Mouse (Mus musculus) right cerebral cortex, postnatal 4 days (tissue): ENCODE measurements around the gene Bmp10.

ENCODE experiments used
- DNase-seq: peaks from one replicate; pipeline ENCODE4 v3.0.0-alpha.2; 2022

Gene Bmp10

DNA sequence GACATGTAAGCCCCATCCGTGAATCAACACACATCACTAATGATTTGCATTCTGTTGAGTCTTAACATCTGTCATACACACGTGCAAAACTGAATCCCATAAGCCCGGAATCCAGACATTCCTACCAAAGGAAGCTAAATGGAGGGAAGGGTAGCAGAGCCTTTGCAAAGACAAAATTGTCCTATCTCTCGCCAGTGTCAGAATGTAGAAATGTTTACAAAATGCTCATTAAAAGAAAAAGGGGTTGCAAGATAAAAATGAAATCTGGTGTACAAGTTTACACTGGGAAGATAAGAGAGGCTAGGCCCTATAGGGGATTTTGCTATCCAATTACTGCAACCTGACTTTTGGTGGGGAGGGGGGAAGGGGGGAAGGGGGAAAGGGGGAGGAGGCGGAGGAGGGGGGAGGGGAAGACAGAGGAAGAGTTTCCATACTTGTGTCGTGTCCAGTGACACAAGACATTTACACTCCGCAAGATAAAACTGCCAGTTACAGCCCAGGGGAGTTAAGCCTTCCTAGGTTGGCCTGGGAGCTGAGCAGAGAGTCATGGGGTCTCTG, at the start of gene Bmp10:
Bmp10 (plus strand) TSS at position 508 of the 558 bp plus-strand sequence.
- DNase-seq, result no peak

DNA sequence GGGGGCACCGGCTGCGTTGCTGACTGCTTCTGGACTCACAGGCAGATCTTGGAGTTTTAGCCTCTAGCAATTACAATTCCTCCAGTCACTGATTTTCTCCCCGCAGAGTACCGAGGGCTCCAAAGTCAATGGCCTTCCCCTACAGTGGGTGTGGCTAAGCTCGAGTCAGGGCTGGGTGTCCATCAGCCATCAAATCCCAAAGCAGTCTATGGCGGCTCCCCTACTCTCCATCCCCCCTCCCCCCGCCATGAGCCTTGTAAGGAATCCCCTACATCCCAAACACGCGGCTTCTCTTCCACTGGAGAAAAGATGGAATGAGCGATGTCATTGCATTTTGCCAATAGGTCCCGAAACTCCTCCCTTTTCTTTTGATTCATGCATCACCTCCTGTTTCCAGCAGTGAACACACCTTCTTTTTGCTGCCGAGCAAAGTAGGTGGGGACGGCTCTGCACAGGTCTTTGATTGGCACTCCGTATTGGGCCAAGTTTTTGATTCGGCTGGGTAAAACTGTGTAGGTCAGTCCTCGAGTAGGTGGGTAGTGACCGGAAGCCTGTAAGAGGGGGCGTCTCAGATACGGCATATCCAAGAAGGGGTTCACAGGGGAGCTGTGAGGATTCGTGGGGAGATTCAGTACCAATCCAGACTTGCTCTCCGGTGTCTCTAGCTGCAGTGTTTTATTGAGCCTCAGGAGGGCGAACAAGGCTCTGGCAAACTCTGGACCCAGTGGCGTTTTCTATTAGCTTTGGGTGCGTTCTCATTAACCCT, 44.7 kb upstream of the Bmp10 start:
- DNase-seq, result peak; percentile 28

DNA sequence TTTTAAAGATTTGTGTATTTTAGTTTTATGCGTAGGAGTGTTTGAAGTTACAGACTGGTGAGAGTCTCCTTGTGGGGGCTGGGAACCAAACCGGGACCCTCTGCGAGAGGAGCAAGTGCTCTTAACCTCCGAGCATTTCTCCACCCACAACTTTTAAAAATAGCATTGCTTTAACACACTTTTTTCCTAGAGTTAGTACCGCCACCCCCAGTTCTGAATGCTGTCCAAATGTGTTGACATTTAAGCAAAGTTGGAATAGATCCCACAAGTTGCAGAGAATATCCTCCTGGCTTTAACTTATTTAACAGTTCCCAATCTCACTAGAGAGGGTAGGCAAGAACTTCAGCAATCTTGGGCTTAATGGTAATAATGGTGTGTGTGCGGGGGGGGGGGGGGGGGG, 44.0 kb upstream of the Bmp10 start:
- DNase-seq, result no peak

DNA sequence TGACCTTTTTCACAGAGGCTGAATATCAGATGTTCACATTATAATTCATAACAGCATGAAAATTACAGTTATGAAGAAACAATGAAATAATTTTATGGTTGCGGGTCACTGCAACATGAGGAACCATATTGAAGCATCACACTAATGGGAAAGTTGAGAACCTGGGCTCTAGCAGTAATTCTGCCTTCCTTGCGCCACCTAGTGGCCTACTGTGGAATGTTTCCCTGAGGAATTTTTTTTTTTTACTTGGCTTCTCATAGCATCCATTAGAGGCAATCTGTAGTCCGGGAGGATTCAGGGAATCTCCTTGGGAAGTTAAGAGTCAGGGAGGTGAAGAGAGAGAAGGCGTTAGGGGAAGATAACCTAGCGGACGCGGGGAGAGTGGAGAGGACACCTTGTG, 42.6 kb upstream of the Bmp10 start:
- DNase-seq, result peak; percentile 77

DNA sequence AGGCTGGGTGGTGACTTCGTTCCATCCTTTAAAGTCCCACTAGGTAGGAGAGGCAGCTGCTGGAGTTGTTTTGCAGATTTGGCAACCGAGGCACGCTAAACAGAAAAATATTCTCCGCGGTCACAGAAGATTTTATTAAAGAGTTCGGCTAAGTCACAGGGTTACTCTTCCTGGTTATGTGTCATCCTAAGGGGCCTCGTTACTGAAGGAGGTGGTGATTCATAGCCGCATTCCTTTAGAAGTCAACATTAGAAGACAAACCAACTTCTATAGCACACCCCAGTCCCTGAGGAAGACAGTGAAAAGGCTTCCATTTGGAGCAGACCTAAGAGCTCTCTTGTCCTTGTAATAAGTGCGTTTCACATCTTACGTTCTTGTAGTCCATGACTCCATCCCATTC, 42.1 kb upstream of the Bmp10 start:
- DNase-seq, result no peak

DNA sequence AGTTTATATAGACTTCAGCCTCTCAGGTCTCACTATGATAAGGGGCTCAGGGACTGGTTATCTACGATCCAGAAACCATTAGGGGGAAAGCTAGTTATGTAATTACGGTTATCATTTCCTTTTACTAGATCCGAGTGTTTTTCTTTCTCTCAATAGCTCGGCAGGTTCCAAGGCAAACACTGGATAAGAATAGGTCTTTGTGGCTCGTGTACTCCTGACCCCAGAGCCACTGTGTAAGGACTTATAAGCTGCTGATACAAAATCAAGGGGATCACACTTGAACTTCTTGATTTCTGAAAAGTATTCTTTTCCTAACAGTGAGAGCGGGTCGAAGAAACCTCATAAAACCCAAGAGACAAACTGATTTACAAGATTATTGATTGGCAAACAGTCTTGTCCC, 39.9 kb upstream of the Bmp10 start, which contains the start of gene Gkn3:
Gkn3 (minus strand) TSS at position 59 of the 400 bp plus-strand sequence.
- no peak for DNase-seq

DNA sequence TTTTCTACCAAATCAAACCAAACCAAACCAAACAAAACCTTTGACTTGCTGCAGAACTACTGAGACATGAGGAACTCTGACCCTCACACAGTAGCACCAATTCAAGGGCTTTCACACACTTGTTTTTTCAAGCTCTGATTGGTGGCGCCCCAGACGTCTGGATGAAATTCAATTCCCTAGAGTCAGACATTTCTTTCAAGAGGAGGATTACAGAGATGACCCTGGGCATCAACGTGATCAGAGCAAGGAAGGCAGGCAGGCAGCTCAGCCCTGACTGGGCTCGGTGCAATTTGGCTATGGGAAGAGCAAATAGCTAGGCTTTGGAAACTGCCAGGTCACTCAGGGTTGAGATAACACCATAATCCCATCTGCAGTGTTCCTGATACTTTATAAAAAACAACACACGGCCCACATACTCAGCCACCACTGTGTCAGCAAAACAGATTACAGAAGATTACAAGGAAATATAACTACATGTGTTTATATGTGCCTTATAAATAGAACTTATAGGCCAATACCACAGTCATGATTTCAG, 39.3 kb upstream of the Bmp10 start:
- no peak for DNase-seq

DNA sequence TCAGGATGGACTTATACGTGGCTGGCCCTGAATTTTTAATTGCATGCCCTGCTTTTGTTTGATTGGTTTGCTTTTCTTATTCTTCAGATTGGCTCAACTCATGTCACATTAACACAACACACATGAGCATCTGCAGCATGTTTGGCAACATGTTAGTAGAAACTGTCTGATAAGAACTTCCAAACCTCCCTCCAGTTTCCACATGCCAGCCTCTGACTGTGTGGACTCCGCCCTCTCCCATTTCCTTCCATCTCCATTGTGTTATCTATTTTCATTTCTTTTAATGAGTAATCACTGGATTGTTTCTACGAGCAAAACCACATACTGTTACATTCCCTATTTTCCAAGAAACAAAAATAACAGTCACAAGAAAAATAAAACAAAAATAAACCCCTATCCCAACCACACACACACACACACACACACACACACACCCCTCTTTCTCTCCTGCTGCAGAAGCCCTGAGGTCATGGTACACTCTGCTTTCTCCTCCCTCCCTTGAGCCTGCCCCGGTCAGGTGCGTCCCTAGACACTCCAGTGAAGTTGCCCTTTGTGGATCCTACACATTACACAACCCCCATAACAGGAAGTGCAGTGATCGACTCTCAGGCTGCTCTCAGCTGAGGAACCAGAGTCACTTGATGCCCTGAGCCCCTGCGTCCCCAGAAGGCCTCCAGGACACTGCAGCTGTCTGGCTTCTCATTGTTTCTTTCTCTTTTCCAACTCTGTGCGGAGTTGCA, 35.2 kb upstream of the Bmp10 start:
- no peak for DNase-seq

DNA sequence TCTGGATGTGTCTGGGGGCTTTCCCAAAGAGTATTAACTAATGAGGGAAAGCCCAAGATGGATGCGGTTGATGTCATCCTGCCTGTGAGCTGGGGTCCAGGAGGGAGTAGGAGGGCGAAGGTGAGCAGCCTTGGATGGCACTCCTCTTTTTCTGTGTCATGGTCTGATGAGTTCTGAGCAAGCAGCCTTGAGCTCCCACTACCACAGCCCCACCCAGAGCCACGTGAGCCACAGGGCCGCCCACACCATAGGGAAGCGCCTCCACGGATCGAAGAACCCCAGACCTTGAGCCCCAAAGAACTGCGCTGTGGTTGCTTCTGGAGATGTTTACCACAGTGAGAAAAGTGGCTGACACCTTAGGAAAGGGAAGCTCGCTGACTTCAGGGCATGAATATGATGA, 34.0 kb upstream of the Bmp10 start:
- DNase-seq, result no peak

DNA sequence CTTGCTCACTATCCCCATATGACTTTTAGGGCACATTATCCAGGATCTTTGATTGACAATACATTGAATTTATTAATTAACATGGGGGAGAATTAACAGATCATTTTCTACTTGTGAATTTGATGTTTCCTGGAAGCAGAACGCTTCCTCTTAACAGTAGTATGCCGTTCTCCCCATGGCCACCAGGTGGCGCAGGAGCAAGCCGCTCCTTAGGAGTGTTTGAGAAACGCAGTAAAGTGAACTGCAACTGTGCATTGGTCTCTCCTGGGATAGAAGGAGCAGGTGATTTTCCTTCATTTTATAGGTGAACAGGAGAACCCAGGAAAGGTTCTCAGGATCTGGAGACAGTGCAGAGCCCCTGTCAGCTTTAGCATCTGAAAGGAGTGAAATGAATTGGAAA, 29.7 kb upstream of the Bmp10 start:
- peak; percentile 90 for DNase-seq

DNA sequence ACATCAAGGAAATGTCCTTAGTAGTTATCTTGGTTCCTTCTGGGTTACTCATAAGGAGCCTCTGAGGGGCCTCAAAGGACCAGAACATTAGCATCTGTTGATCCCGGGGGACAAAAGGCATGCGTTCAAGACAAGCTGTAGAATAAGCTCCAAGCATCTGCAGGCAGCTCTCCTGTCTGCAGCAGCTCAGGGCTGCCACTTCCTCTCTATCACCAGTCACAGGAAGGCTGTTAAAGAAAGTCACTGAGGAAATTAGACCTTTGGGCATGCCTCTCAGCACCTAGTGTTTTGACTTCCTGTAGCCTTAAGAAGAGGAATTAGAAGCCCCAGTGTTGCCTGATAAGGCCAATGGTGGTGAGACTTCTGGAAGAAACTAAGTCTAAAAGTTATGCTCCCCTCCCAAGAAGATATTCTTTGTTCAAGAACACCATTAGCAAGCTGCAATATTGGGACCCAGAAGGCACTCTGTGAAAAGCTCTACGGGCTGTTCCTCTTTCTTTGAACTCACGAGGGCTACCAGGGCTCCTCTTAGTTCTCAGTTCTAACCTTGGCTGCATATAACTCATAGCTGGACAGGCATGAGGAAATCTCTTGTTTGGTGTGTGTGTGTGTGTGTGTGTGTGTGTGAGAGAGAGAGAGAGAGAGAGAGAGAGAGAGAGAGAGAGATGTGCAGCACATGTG, 28.8 kb upstream of the Bmp10 start:
- DNase-seq, result no peak

DNA sequence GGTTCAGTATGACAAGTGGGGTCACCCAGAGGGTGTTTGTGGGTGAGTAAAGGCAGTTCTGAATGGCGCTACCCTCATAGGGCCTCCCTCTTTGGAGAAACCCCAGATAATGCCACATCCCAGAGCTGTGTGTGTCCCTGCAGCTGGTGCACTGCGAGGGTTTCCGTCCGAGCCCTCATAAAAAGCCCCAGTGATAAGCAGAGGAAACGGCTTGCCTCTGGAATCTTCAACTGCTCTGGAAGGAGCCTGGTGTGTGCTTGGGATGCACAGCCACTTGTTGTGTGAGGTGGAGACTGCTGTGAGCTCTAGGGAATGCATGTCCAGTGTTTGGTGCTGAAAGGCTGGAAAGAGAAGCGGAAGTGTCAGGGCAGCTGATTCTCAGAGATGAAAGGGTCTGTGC, 27.3 kb upstream of the Bmp10 start:
- DNase-seq, result no peak

DNA sequence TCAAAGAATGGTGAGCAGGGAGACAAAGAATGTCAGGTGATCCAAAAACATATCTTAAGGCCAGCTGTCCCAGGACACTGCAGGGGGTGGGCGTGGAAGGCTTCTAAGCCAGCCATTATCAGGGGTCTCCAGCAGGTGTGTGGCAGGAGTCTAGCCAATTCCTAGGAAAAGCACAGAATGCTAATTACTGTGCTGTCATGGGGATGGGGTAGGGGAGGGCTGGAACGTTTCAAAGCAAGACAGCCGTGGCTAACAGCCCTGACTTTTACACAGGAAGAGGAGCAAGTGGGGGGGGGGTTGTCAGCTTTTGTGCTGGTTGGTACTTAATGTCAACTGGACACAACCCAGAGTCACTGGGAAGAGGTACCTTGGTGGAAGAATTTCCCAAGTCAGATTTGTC, 16.8 kb upstream of the Bmp10 start:
- DNase-seq, result no peak

DNA sequence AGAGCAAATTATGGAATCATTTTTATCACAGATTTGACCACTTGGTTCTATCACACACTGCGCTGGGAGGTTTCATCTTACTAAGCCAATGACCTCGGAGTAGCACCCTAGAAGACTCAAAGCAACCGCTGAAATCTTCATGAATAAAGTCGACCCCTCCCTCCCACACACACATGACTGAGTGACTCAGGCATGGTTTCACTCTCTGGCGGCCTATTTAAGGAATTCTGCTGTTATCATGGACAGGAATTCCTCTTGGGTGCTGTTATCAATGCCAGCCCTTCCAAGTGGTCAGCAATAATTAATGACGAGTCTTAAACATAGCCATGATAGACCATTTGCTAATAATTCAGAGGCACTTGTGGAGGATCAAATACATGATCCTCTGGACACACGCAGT, 6.5 kb upstream of the Bmp10 start:
- no peak for DNase-seq

DNA sequence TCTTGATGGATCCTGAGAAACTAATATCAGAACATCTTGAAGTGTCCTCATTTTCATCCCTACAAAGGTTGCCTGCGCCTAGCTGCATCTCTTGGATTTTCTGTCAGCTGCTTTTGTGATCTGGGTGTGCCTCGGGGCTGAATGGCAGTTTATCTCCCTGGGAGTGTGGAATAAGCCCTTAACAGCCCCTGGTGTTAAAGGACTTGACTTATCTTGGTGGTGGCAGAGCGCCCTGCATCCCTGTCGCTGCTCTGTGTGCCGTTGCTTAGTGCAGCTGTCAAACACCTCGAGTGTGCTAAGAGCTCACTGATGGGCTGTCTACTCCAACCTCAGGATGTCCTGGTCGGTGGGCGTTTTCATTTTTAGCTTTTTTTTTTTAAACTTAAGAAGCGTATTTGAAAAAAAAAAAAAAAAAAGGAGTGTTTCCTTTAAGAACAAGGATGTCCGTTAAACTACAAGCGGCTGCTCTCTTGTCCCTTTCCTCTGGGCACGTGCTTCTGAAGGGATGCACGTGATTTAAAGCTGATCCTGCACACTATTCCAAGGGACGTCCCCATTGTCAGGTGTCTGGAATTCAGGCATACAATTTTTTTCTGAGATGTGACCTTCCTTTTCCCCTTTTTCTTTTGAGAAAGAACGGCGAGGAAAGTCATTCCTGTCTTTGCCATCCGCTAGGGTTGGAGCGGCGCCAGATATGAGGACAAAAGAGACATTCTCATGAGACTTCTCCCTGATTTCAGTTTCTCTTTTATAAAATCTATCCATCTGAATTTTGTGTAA, 4.6 kb upstream of the Bmp10 start:
- peak; percentile 65 for DNase-seq

DNA sequence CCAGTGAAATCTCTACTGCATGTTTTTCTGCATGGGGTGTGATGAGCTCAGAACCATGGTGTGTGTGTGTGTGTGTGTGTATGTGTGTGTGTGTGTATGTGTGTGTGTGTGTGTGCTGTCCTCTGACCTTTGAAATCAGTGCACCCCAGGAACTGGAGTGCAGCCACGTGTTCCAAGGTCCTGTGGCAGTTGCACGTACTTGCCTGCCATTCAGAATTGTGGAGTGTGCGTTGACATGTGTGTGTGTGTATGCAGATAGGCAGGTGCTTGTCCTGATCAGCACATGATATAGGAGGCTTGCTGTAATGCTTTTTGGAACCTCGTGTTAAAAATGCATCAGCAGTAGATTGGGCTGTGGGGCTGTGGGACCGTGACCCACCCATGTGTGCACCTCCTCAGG, 1.8 kb upstream of the Bmp10 start:
- DNase-seq, result no peak

DNA sequence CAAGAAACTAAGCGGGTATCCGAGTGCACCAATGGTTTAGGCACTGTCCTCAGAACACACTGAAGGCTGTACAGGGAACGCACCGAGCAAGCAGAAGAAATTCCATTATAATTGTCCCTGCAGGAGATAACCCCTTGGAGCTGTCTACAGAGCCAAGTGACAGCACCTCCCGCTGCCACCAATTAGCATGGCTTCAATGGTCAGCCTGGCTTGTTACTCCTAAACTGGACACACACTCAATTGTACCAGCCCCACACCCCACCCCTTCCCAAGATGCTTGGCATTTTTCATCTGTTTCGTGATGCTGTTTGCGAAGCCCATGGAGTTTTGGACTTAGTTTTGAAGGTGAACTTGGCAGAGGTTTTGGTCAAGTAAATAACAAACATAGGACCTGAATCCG, 1.2 kb upstream of the Bmp10 start:
- DNase-seq, result no peak

DNA sequence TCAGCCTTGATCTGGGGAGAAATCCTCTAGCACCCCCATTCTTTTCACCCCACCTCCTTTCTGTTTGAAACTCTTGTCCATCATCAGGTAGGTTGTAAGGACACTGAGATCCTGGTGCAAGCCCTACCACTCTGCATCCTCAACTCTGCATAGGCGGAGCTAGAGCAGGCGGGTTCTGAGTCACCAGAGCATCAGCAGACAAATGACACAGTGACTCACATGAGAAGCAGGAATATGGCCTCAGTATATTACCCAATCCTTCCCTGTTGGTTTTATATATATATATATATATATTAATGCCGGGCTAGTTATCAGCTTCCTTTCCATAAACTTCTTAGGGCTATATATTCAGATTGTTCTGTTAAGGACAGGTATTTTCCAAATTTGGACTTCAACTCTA, 7.0 kb downstream of the Bmp10 start:
- DNase-seq, result no peak

DNA sequence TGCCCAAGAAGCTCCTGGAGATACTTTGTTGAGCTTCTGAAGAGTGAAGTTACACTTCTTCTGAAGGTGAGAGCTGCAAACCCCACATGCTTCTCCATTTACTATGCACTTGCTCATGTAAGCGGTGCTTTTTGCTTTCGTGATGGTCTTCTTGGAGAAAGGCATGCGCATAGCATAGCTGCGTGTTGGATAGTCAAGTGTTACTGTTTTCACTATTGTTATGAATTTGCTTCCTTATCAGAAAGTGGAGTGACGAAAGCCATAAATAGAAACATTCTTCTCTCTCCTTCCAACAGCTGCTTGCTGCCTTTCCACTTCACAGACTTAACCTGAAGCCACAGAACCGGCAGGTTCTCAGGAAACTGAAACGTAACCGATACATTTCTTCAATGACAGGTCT, 8.0 kb downstream of the Bmp10 start:
- DNase-seq, result no peak

DNA sequence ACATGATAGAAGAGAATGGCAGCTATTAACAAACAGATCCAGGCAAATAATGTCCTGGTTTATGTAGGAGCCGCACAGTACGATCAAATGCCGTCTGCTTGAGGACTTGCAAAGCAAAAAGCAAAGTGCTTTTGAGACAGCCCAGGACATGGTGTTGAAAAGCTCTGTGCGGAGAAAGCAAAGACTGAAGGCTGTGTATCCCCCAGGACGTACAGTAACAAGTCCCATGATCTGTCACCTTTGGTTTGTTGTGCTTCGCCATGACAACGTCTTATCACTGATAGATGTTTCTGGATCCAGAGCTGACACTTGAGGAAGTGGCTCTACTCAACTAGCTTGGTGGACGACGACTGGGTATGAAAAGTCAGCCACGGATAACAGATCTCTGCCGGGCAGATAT, 14.5 kb downstream of the Bmp10 start:
- no peak for DNase-seq

DNA sequence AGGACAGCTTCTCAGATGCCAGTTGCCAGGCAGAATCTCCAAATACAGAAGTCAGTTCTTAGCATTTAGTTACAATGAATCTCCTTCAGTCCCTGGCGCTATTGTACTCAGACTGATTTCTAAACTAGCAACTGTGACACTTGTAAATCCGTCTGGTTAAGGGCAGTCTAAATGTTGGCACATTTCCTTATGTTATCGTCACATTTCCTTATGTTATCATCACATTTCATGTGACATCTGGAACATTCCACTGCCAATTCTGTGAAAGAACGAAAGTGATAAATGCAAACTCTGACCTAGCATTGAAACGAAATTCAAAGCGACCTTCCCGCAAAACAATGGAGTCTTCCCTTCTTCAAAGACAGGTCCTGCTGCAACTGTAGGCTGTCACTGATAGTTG, 16.4 kb downstream of the Bmp10 start:
- no peak for DNase-seq

DNA sequence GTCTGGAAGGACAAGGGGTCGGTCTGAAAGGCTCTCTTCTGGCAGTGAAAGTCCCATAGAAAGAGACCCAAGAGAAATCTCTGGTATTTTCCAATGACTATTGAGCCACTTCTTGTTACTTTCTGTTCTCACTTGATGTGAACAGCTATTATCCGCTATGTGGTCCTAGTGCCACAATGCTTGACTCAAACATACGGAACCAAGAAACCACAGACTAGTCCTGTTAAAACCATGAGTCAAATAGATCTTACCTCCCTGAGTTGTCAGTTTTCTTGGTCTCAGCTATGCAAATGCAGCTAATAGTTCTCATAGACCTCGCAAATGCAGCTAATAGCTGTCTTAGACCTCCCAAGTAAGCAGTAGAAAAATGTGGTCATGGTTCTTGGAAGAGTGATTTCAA, 18.4 kb downstream of the Bmp10 start:
- no peak for DNase-seq

DNA sequence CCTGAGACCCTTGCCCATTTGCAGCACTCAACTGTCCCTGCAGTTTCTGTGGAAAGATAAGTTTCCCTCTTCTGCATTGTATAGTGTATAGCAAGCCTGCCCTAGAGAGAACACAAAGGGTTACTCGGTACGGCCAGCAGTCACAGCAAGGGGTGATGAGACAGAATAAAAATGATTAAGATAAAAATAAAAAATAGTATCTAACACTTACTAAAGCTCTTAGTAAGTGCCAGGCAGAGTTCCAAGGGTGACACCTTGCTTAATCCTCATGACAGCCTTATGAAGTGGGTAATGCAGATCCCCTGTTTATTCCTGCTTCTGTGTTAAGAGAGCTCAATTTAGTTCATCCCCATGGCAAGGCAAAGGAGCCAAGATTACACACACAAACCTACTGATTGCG, 20.7 kb downstream of the Bmp10 start:
- DNase-seq, result no peak
